Mouse (Mus musculus) CH12.LX (cell line): ENCODE data around the gene Etv6. TPM values are rescaled to one million over a fixed set of nuclear protein-coding genes. Genes with fewer than 3 reads are reported as not detected.

Experiments used
- DNase-seq: peaks from one replicate; pipeline ENCODE4 v3.0.0-alpha.2; 2013; ENCODE audit errors: extremely low read depth
- H3K27ac ChIP-seq: 2 replicates; pipeline ENCODE4 v1.5.1; 2012; ENCODE audit warnings: low read depth, mild to moderate bottlenecking, control low read depth, moderate library complexity; ENCODE audit not compliant: insufficient read depth
- H3K27me3 ChIP-seq: replicated peaks from 2 replicates; pipeline ENCODE3; 2012; ENCODE audit warnings: inconsistent platforms
- H3K36me3 ChIP-seq, 2 experiments: replicated peaks in 1 of 2; 2 replicates each; pipeline versions ENCODE3 to v1.6.1; 2012; ENCODE audit warnings: inconsistent platforms in 1 of 2, low read length in 1 of 2, mild to moderate bottlenecking in 1 of 2, mixed read lengths in 1 of 2, moderate library complexity in 1 of 2; ENCODE audit not compliant: control insufficient read depth in 1 of 2, insufficient read depth in 1 of 2
- H3K4me1 ChIP-seq, 2 experiments: 2 replicates each; pipeline ENCODE4 v1.6.1; 2012; ENCODE audit warnings: inconsistent platforms in 1 of 2, moderate library complexity in 1 of 2; ENCODE audit not compliant: insufficient read depth in 2 of 2, control insufficient read depth in 1 of 2
- H3K4me2 ChIP-seq: 2 replicates; pipeline ENCODE4 v1.6.1; 2012; ENCODE audit warnings: low read depth, mild to moderate bottlenecking, control low read depth; ENCODE audit not compliant: poor library complexity, insufficient read depth, severe bottlenecking
- H3K4me3 ChIP-seq, 3 experiments: fragments of 150-350 bp in 1 of 3; sonication (generic) in 1 of 3; replicated peaks in 1 of 3; 2 replicates each; pipeline versions ENCODE3 to v1.5.1; 2011 to 2012; ENCODE audit warnings: low read depth in 2 of 3, low read length in 2 of 3, mild to moderate bottlenecking in 2 of 3, moderate library complexity in 2 of 3, control low read depth in 1 of 3, improper control_type of control experiment in 1 of 3, inconsistent platforms in 1 of 3, mixed read lengths in 1 of 3; ENCODE audit not compliant: poor library complexity in 1 of 3
- H3K79me2 ChIP-seq: replicated peaks from 2 replicates; pipeline ENCODE4 v1.6.1; 2012; ENCODE audit warnings: mild to moderate bottlenecking, moderate library complexity; ENCODE audit not compliant: control insufficient read depth, poor library complexity, insufficient read depth, severe bottlenecking; ENCODE audit errors: extremely low read depth
- H3K9ac ChIP-seq: 2 replicates; pipeline ENCODE4 v1.6.1; 2012; ENCODE audit warnings: low read depth, mild to moderate bottlenecking, control low read depth, moderate library complexity; ENCODE audit not compliant: insufficient read depth
- H3K9me3 ChIP-seq: replicated peaks from 2 replicates; pipeline ENCODE3; 2012; ENCODE audit warnings: low read length, inconsistent platforms, mixed read lengths
- BHLHE40 ChIP-seq: IDR thresholded peaks from 2 replicates; pipeline ENCODE4 v1.6.1; 2011; ENCODE audit warnings: mild to moderate bottlenecking, low read depth, low read length, improper control_type of control experiment
- CHD1 ChIP-seq: IDR thresholded peaks from 2 replicates; pipeline ENCODE4 v1.6.1; 2012; ENCODE audit warnings: low read depth, low read length, improper control_type of control experiment, inconsistent platforms
- CHD2 ChIP-seq: IDR thresholded peaks from 2 replicates; pipeline ENCODE4 v1.6.1; 2011; ENCODE audit warnings: low read length, improper control_type of control experiment
- CTCF ChIP-seq, 2 experiments: IDR thresholded peaks in 1 of 2; conservative IDR thresholded peaks in 1 of 2; 2 replicates each; pipeline ENCODE4 v1.5.1; 2011 to 2012; ENCODE audit warnings: low read depth in 2 of 2, low read length in 2 of 2, improper control_type of control experiment in 1 of 2, inconsistent platforms in 1 of 2, mild to moderate bottlenecking in 1 of 2, moderate library complexity in 1 of 2
- E2F4 ChIP-seq: IDR thresholded peaks from 2 replicates; pipeline ENCODE4 v1.6.1; 2011; ENCODE audit warnings: low read depth, low read length, improper control_type of control experiment; ENCODE audit not compliant: insufficient replicate concordance
- EP300 ChIP-seq: IDR thresholded peaks from 2 replicates; pipeline ENCODE4 v1.6.1; 2011; ENCODE audit warnings: low read length, improper control_type of control experiment
- ETS1 ChIP-seq: conservative IDR thresholded peaks from 2 replicates; pipeline ENCODE4 v1.6.1; 2012; ENCODE audit warnings: low read depth, mild to moderate bottlenecking, inconsistent platforms, low read length, improper control_type of control experiment, moderate library complexity
- JUND ChIP-seq: conservative IDR thresholded peaks from 2 replicates; pipeline ENCODE4 v1.6.1; 2011; ENCODE audit warnings: low read depth, low read length, improper control_type of control experiment
- MAZ ChIP-seq: IDR thresholded peaks from 2 replicates; pipeline ENCODE4 v1.6.1; 2012; ENCODE audit warnings: low read depth, mild to moderate bottlenecking, inconsistent platforms, low read length, improper control_type of control experiment, moderate library complexity
- NELFE ChIP-seq: IDR thresholded peaks from 2 replicates; pipeline ENCODE4 v1.6.1; 2011; ENCODE audit warnings: low read depth, low read length, improper control_type of control experiment
- RAD21 ChIP-seq: IDR thresholded peaks from 2 replicates; pipeline ENCODE4 v1.6.1; 2011; ENCODE audit warnings: low read depth, mild to moderate bottlenecking, low read length, improper control_type of control experiment, moderate library complexity
- SIN3A ChIP-seq: IDR thresholded peaks from 2 replicates; pipeline ENCODE4 v1.6.1; 2012; ENCODE audit warnings: low read length, improper control_type of control experiment, inconsistent platforms
- SMC3 ChIP-seq: IDR thresholded peaks from 2 replicates; pipeline ENCODE4 v1.6.1; 2011; ENCODE audit warnings: low read depth, low read length, improper control_type of control experiment
- TBP ChIP-seq: conservative IDR thresholded peaks from 2 replicates; pipeline ENCODE4 v1.6.1; 2011; ENCODE audit warnings: low read depth, low read length, improper control_type of control experiment
- UBTF ChIP-seq: IDR thresholded peaks from 2 replicates; pipeline ENCODE4 v1.6.1; 2012; ENCODE audit warnings: low read depth, mild to moderate bottlenecking, inconsistent platforms, low read length, improper control_type of control experiment, moderate library complexity
- USF1 ChIP-seq: IDR thresholded peaks from 2 replicates; pipeline ENCODE4 v1.6.1; 2014; ENCODE audit warnings: low read depth, mild to moderate bottlenecking, inconsistent platforms, low read length, improper control_type of control experiment
- dilution Hi-C: fragments of 300-500 bp; cut with MboI; formaldehyde crosslinking; loops from 2 replicates; pipeline ENCODE4 v1.14.3; 2020; ENCODE audit warnings: low sequenced_read_pairs; ENCODE audit not compliant: extremely low pct_unique_long_range_greater_than_20kb, extremely low pct_ligation_motif_present
- in situ Hi-C: fragments of 300-500 bp; cut with MboI; formaldehyde crosslinking; loops from 3 replicates; pipeline ENCODE4 v1.14.3; 2019; ENCODE audit warnings: low sequenced_read_pairs, low pct_ligation_motif_present, low pct_unique_long_range_greater_than_20kb, mixed read lengths
- polyA plus RNA-seq: library from polyadenylated mRNA; unstranded; fragments of >175 nt; gene quantifications from 2 replicates; pipeline ENCODE4 v1.2.1, GENCODE M21; 2012; ENCODE audit warnings: low read depth; ENCODE audit not compliant: insufficient read length
- total RNA-seq, 2 experiments: library from RNA; depleted of rRNA; stranded (reverse); fragments of 300-350 nt in 1 of 2; fragments of >200 nt in 1 of 2; gene quantifications; 2 replicates each; pipeline ENCODE4 v1.2.3; 2012 to 2014

Gene Etv6
- total and polyA plus RNA-seq, 3 experiments: 7.6 to 29.5 (median 10.1) TPM

DNA sequence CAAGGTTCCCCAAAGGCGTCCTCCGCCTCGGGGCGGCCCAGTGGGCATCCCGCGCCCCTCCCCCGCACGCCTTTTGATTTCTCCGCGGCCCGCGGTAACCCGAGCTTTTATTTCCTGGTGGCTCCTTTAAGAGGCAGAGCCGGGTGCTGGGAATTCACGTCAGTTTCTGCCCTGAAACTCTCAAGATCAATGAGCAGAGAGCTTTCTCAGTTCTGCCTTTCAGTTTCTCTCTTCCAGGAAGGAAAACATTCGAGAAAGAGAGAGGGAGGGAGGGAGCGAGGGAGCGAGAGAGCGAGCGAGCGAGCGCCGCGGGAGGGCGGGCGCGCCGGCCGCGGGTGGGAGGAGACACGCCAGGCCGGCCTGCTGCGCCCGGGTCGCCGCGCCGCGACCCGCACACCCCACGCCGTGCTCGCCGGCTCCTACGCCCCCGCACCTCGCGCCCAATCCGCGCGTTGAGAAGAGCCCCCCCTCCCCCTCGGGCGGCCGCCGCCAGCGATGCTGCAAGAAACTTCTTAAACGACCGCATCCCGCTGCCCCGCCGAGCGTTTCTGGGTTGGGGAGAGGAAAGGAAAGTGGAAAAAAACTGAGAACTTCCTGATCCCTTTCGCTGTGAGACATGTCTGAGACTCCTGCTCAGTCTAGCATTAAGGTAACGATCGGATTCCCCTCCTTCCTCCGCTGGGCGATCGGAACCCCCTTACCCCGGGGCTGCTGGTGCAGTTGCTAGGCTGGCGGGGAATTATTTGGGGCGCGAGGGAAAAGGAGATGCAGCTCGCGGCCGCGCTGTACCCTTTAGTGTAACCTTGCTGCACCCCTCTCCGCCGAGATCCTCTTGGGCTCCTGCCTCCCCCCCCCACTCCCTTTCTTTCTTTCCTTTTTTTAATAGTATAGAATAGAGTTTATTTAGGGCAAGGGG, at the start of gene Etv6 (continued):
- TF ChIP-seq E2F4: 0 out of 2 replicates have a peak, but pooled peaks have one; percentile 49
- no peak for TF ChIP-seq UBTF

DNA sequence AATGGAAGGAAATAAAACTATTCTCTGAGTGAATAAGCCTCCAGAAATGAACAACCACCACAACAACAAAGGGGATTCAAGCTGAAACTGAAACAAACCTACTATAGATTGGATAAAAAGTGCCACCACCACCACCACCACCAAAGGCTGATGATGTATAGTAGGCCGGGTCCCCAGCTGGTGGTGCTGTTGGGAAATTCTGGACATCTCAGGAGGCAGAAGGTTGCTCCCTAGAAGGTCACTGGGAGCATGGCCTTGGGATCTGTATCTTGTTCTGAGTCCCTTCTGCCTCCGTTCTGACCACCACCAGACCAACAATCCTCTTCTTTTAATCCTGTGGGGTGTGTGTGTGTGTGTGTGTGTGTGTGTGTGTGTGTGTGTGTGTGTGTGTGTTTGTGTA, 49.3 kb upstream of the Etv6 start:
- no peaks in the 10 kb centered on the region for H3K79me2 ChIP-seq
- TF ChIP-seq ETS1: no peak
- TF ChIP-seq JUND: no peak
- no peak for TF ChIP-seq MAZ
- TF ChIP-seq SMC3: peak; percentile 47; the same call in 1 of the 2 replicates
- no peak for TF ChIP-seq USF1
- TF ChIP-seq CTCF (conservative IDR thresholded peaks at IDR 0.05 in 1 of 2, IDR thresholded peaks at IDR 0.05 in 1 of 2; ENCODE audit: low read depth in 2 of 2, low read length in 2 of 2): peak in 1 of 2 experiments; percentile 49; a peak in 2 of 4 replicates
- no peak for TF ChIP-seq CHD1
- no peak for TF ChIP-seq CHD2
- TF ChIP-seq RAD21: peak; percentile 42
- TF ChIP-seq, all 38 proteins: peak for 3
- dilution Hi-C loops: no loop called here

DNA sequence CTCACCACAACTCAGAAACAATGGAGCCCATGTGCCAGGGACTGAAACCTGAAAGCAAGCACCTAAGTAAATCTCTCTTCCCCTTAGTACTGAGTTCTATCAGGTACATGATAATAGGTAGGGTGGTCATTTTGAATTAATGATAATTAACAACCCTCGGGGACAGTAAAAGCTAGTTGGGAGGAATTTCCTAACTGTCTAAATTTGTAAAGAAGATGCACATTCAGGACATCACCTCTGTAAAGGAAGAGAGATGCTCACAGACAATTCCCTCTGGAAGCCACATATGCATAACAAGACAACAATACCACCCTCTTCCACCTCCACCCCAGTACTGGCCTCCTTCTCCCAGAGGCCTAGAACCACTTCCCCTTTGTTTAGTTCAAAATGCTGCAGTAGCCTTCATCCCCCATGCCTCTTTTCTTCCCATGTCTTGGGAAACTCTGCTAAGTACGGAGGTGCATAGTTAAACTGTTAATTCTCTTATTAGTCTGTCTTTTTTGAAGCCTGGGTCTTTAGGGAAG, 48.4 kb upstream of the Etv6 start:
- Histone ChIP-seq H3K36me3 (no peaks in the 10 kb centered on the region), H3K4me1 (peaks cover 0 to 27% of the 10 kb centered on the region in 2 experiments; a peak in 2 of 4 replicates), H3K27me3 (no peaks in the 10 kb centered on the region), H3K4me3 (no peak overlapping the region), H3K4me2 (no peak overlapping the region), H3K27ac (no peak overlapping the region), H3K9me3 (no peaks in the 10 kb centered on the region), H3K79me2 (no peaks in the 10 kb centered on the region), H3K9ac (no peak overlapping the region)
- no peak for TF ChIP-seq EP300
- no peak for TF ChIP-seq NELFE
- no peak for TF ChIP-seq RAD21
- no peak for TF ChIP-seq JUND
- no peak for TF ChIP-seq SIN3A
- TF ChIP-seq BHLHE40: no peak
- TF ChIP-seq UBTF: no peak
- TF ChIP-seq TBP: no peak
- DNase-seq: no peak
- in situ Hi-C loops: no loop called here
- dilution Hi-C loops: no loop called here

More for the DNA sequence above, 49.3 kb upstream of the Etv6 start:
- H3K27me3 ChIP-seq: no peaks in the 10 kb centered on the region
- peaks cover 0 to 27% of the 10 kb centered on the region in 2 experiments; a peak in 2 of 4 replicates for H3K4me1 ChIP-seq
- peak; percentile 4 for DNase-seq
- no peak overlapping the region for H3K9ac ChIP-seq
- no peak overlapping the region for H3K27ac ChIP-seq
- H3K4me3 ChIP-seq: no peak overlapping the region
- H3K4me2 ChIP-seq: no peak overlapping the region
- no peaks in the 10 kb centered on the region for H3K36me3 ChIP-seq
- in situ Hi-C loops: no loop called here
- no peaks in the 10 kb centered on the region for H3K9me3 ChIP-seq
